Mouse (Mus musculus) midbrain, embryonic 15.5 days (tissue): ENCODE results near the gene Hemk1. TPM values are rescaled to one million over a fixed set of nuclear protein-coding genes. Genes with fewer than 3 reads are reported as not detected.

Source experiments
- ATAC-seq: fragments of 200-750 bp; cut with Nextera tagmentation; replicated peaks from 2 replicates; pipeline ENCODE4 v1.8.0; 2017; ENCODE audit warnings: moderate TSS enrichment
- H3K27ac ChIP-seq: fragments of 300-500 bp; sonication (generic); 2 replicates; pipeline ENCODE4 v1.5.1; 2015; ENCODE audit warnings: mild to moderate bottlenecking, inconsistent platforms
- H3K27me3 ChIP-seq: fragments of 300-500 bp; sonication (generic); replicated peaks from 2 replicates; pipeline ENCODE4 v1.6.1; 2015; ENCODE audit warnings: inconsistent platforms
- H3K36me3 ChIP-seq: fragments of 300-500 bp; sonication (generic); replicated peaks from 2 replicates; pipeline ENCODE4 v1.6.1; 2015; ENCODE audit warnings: inconsistent platforms
- H3K4me1 ChIP-seq: fragments of 300-500 bp; sonication (generic); 2 replicates; pipeline ENCODE4 v1.6.1; 2015; ENCODE audit warnings: inconsistent platforms
- H3K4me2 ChIP-seq: fragments of 300-500 bp; sonication (generic); 2 replicates; pipeline ENCODE4 v1.6.1; 2015; ENCODE audit warnings: inconsistent platforms, mild to moderate bottlenecking, moderate library complexity
- H3K4me3 ChIP-seq: fragments of 300-500 bp; sonication (generic); 2 replicates; pipeline ENCODE4 v1.5.1; 2015; ENCODE audit warnings: mild to moderate bottlenecking, inconsistent platforms
- H3K9ac ChIP-seq: fragments of 300-500 bp; sonication (generic); 2 replicates; pipeline ENCODE4 v1.6.1; 2015; ENCODE audit warnings: mild to moderate bottlenecking, inconsistent platforms
- H3K9me3 ChIP-seq: fragments of 300-500 bp; sonication (generic); 2 replicates; pipeline ENCODE4 v1.6.1; 2016; ENCODE audit warnings: inconsistent platforms
- WGBS: fragments of 180-500 bp; shearing (Covaris S2); methylation state at CpG from one replicate; pipeline ENCODE4 v1.1.7; 2015; ENCODE audit warnings: mixed read lengths; 5-methylcytosine and 5-hydroxymethylcytosine counted together
- polyA plus RNA-seq: library from polyadenylated mRNA; unstranded; fragments of >200 nt; fragmentation: Nextera tagmentation; extraction: Ambion mirVana; gene quantifications from 2 replicates; pipeline ENCODE4 v1.2.1, GENCODE M21; 2015

Gene Hemk1
- polyA plus RNA-seq, 1 experiment from 2014 or later: 20.1 TPM

DNA sequence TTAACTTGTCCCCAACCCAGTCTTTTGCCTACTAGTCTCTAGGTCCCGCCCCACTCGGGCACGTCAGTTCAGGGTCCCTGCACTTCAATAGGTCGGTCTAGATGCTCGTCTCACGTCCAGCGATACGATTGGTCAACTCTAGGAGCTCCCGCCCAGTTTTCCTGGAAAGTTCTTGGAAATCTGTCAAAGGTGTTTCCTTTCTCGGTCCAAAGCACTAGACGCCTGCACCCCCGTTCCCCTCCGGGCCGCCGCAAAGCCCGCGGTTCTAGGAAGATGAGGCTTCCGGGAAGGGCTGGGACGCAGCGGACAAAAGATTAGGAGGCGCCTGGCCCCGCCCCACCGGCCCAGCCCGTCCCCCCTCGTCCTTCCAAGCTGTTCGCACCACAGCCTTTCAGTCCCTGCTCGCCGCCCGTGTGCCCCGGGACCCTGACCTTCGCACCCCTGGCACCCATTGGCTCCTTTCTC, 41.6 kb downstream of the Hemk1 start:
- Histone ChIP-seq H3K9ac (peak overlapping the region; percentile 67), H3K4me1 (peaks cover 22% of the 10 kb centered on the region), H3K9me3 (no peaks in the 10 kb centered on the region), H3K36me3 (no peaks in the 10 kb centered on the region), H3K27ac (peak overlapping the region; percentile 52), H3K4me3 (peak overlapping the region; percentile 72), H3K4me2 (peak overlapping the region; percentile 97), H3K27me3 (no peaks in the 10 kb centered on the region; the same call in none of the 2 replicates)
- peak; percentile 98 for ATAC-seq
- WGBS: under 1% methylated on average over 31 of the region's 31 CpGs

DNA sequence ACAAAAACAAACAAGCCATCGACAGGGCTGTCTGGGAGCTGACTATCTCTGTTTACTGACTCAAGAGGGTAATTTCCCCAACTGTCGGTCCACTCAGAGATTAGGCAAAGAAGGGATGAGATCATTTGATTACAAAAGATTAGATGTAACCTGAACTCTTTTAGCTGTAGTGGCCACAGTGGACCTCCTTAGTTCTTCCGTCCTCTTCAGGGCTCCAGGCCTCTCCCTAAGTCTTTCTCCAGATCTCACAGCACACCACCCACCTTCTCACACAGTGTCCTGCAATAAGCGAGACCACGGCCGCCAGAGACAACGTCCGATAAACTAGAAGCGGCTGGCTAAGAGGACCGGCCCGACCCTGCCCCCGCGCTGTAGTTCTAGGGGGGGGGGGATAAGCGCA, 42.1 kb downstream of the Hemk1 start:
- Histone ChIP-seq H3K27me3 (no peaks in the 10 kb centered on the region; the same call in none of the 2 replicates), H3K4me2 (peak overlapping the region; percentile 97), H3K4me3 (peak overlapping the region; percentile 72), H3K9ac (peak overlapping the region; percentile 15; the same call in 1 of the 2 replicates), H3K4me1 (peaks cover 22% of the 10 kb centered on the region), H3K36me3 (no peaks in the 10 kb centered on the region), H3K27ac (no peak overlapping the region), H3K9me3 (no peaks in the 10 kb centered on the region)
- 10% methylated on average over 14 of the region's 14 CpGs for WGBS
- peak; percentile 50 for ATAC-seq

DNA sequence AAGGTAGTCTGAATTCAATTTTAAA, 42.3 kb downstream of the Hemk1 start, which contains the start of gene Cish:
Gene Cish, plus strand, starts transcription at position 11 of the 25 bp plus-strand sequence.
- Histone ChIP-seq H3K27ac (peak within 1 kb of the TSS; percentile 52), H3K4me3 (peak within 1 kb of the TSS; percentile 72), H3K9me3 (no peaks in the 10 kb centered on the region), H3K36me3 (no peaks in the 10 kb centered on the region), H3K4me1 (peaks cover 22% of the 10 kb centered on the region), H3K9ac (peak within 1 kb of the TSS; percentile 67), H3K4me2 (peak within 1 kb of the TSS; percentile 97), H3K27me3 (no peaks in the 10 kb centered on the region; the same call in none of the 2 replicates)
- ATAC-seq: no peak

DNA sequence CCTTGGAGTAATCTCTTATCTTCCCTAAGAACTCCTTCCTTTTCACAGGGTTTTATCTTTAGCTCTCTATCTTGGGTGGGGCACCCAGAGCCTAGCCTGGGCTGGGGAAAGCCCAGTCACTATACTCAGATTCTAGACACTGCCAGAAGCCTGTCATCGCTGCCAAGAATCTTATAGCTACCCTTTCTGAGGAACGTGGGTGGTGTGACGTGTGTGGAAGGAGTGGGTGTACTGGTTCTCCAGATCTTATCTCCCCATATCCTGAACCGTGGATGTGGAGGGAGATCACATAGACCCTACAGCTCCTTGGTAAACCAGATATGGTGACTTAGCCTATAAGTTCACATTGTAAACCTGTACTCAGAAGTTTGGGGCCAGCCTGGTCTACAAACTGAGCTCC, 42.5 kb downstream of the Hemk1 start:
- peak overlapping the region; percentile 97 for H3K4me2 ChIP-seq
- 84% methylated on average over 4 of the region's 4 CpGs for WGBS

DNA sequence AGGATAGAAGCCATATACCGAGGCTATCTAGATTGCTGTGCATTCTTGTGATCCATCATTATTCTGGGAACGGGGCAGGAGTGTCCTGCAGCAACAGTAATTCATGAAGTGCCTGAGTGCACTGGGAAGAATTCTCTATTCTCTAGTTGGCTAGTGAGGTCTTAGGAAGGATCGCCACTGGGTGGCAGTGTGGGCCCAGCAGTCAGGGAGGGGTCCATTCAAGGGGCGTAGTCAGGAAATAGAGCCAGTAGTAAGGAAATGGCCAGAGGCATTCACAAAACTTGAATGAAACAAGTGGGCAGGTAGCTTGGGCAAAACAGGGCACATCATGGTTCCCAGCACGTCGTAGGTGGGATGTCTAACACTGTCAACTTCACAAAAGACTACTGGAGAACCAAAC, 43.9 kb downstream of the Hemk1 start:
- ATAC-seq: no peak
- no peak overlapping the region for H3K9ac ChIP-seq
- H3K4me1 ChIP-seq: peaks cover 28% of the 10 kb centered on the region
- H3K27ac ChIP-seq: no peak overlapping the region
- H3K27me3 ChIP-seq: peaks cover under 1% of the 10 kb centered on the region
- no peak overlapping the region for H3K4me2 ChIP-seq
- no peaks in the 10 kb centered on the region for H3K36me3 ChIP-seq
- WGBS: 8% methylated on average over 6 of the region's 6 CpGs
- no peaks in the 10 kb centered on the region for H3K9me3 ChIP-seq
- H3K4me3 ChIP-seq: no peak overlapping the region

More for the DNA sequence above, 42.5 kb downstream of the Hemk1 start:
- H3K27me3 ChIP-seq: no peaks in the 10 kb centered on the region; the same call in none of the 2 replicates
- H3K27ac ChIP-seq: no peak overlapping the region
- H3K4me3 ChIP-seq: no peak overlapping the region
- ATAC-seq: no peak
- no peaks in the 10 kb centered on the region for H3K36me3 ChIP-seq
- H3K9me3 ChIP-seq: no peaks in the 10 kb centered on the region
- peaks cover 22% of the 10 kb centered on the region for H3K4me1 ChIP-seq
- H3K9ac ChIP-seq: no peak overlapping the region

- 30% methylated on average over 10 of the region's 10 CpGs for WGBS
- no peak overlapping the region for H3K27ac ChIP-seq
- H3K4me2 ChIP-seq: no peak overlapping the region
- no peak overlapping the region for H3K9ac ChIP-seq
- no peak overlapping the region for H3K4me3 ChIP-seq
- ATAC-seq: 0 out of 2 replicates have a peak, but pooled peaks have one; percentile 55
- peaks cover 11% of the 10 kb centered on the region for H3K27me3 ChIP-seq
- no peaks in the 10 kb centered on the region for H3K36me3 ChIP-seq
- peaks cover 9% of the 10 kb centered on the region for H3K4me1 ChIP-seq
- H3K9me3 ChIP-seq: no peaks in the 10 kb centered on the region
Observed at GRCm38 (mm10) chr9:107290897-107291296, 47.3 kb downstream of the Hemk1 start.

GRCm38 (mm10) chr9:107289211-107290076, 48.7 kb downstream of the Hemk1 start, which contains the start of gene Mapkapk3:
TSS of gene Mapkapk3 (minus strand) at chr9:107289877.
- 3% methylated on average over 48 of the region's 49 CpGs for WGBS
- Histone ChIP-seq H3K4me3 (peak within 1 kb of the TSS; percentile 28), H3K9ac (no peak within 1 kb of the TSS), H3K4me2 (peak within 1 kb of the TSS; percentile 53), H3K27ac (no peak within 1 kb of the TSS), H3K9me3 (no peaks in the 10 kb centered on the region), H3K4me1 (peaks cover 9% of the 10 kb centered on the region), H3K27me3 (peaks cover 11% of the 10 kb centered on the region), H3K36me3 (no peaks in the 10 kb centered on the region)
- ATAC-seq: peak; percentile 40

GRCm38 (mm10) chr9:107288711-107289110, 49.4 kb downstream of the Hemk1 start:
- 0 out of 2 replicates have a peak, but pooled peaks have one; percentile 7 for ATAC-seq
- no peak overlapping the region for H3K4me3 ChIP-seq
- no peaks in the 10 kb centered on the region for H3K36me3 ChIP-seq
- peaks cover 9% of the 10 kb centered on the region for H3K4me1 ChIP-seq
- peaks cover 11% of the 10 kb centered on the region for H3K27me3 ChIP-seq
- H3K4me2 ChIP-seq: peak overlapping the region; percentile 53; the same call in 1 of the 2 replicates
- WGBS: 30% methylated on average over 8 of the region's 8 CpGs
- no peak overlapping the region for H3K9ac ChIP-seq
- H3K27ac ChIP-seq: no peak overlapping the region
- H3K9me3 ChIP-seq: no peaks in the 10 kb centered on the region

- Histone ChIP-seq H3K36me3 (no peaks in the 10 kb centered on the region), H3K9me3 (no peaks in the 10 kb centered on the region), H3K9ac (no peak overlapping the region), H3K4me1 (peaks cover 9% of the 10 kb centered on the region), H3K27me3 (peaks cover 11% of the 10 kb centered on the region), H3K27ac (no peak overlapping the region), H3K4me3 (no peak overlapping the region), H3K4me2 (0 out of 2 replicates have a peak overlapping the region, but pooled peaks have one; percentile 53)
- ATAC-seq: no peak
- 95% methylated on average over 14 of the region's 14 CpGs for WGBS
Observed at GRCm38 (mm10) chr9:107288105-107288650, 50.0 kb downstream of the Hemk1 start.

DNA sequence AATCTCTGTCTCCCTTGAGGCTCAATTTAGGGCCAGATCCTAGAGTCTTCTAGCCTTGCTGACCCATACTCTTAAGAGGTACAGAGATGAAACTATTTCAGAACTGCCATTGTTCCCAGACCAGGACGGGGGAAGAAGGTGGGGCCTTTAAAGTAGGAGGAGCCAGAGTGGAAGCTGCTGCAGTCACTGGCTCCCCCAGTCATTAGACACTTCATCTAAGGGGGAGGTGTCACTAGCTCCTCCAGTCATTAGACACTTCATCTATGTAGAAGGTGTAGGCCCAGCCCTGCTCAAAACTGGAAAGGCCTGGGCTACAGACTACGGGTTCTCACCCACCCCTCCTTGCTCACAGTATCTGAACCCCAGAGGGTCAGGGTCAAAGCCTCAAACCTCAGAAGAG, 50.9 kb downstream of the Hemk1 start:
- no peaks in the 10 kb centered on the region for H3K36me3 ChIP-seq
- 72% methylated on average over 2 of the region's 2 CpGs for WGBS
- no peak overlapping the region for H3K27ac ChIP-seq
- no peak overlapping the region for H3K9ac ChIP-seq
- peaks cover 11% of the 10 kb centered on the region for H3K27me3 ChIP-seq
- H3K4me3 ChIP-seq: no peak overlapping the region
- no peak overlapping the region for H3K4me2 ChIP-seq
- no peak for ATAC-seq
- no peaks in the 10 kb centered on the region for H3K9me3 ChIP-seq
- peaks cover 9% of the 10 kb centered on the region for H3K4me1 ChIP-seq

GRCm38 (mm10) chr9:107285009-107285408, 53.1 kb downstream of the Hemk1 start:
- no peak overlapping the region for H3K4me2 ChIP-seq
- H3K27ac ChIP-seq: no peak overlapping the region
- H3K36me3 ChIP-seq: no peaks in the 10 kb centered on the region
- peaks cover 12% of the 10 kb centered on the region for H3K4me1 ChIP-seq
- WGBS: 23% methylated on average over 3 of the region's 3 CpGs
- ATAC-seq: no peak
- no peak overlapping the region for H3K9ac ChIP-seq
- H3K9me3 ChIP-seq: no peaks in the 10 kb centered on the region
- no peak overlapping the region for H3K4me3 ChIP-seq
- H3K27me3 ChIP-seq: peaks cover 11% of the 10 kb centered on the region

- Histone ChIP-seq H3K36me3 (no peaks in the 10 kb centered on the region), H3K4me3 (no peak overlapping the region), H3K9me3 (no peaks in the 10 kb centered on the region), H3K9ac (no peak overlapping the region), H3K27ac (no peak overlapping the region), H3K4me1 (peaks cover 19% of the 10 kb centered on the region; the same call in 1 of the 2 replicates), H3K4me2 (no peak overlapping the region), H3K27me3 (no peaks in the 10 kb centered on the region)
- no peak for ATAC-seq
- WGBS: 89% methylated on average over 9 of the region's 9 CpGs
Observed at GRCm38 (mm10) chr9:107282951-107283350, 55.2 kb downstream of the Hemk1 start.
